Mouse (Mus musculus) bone marrow macrophage, adult 2 months (primary cell): ENCODE results near the gene Tmem174. TPM values are rescaled to one million over a fixed set of nuclear protein-coding genes. Genes with fewer than 3 reads are reported as not detected.

ENCODE experiments used
- H3K27ac ChIP-seq: 2 replicates; pipeline ENCODE4 v1.5.1; 2012; ENCODE audit warnings: low read depth, low read length; ENCODE audit not compliant: insufficient read depth
- H3K4me1 ChIP-seq: 2 replicates; pipeline ENCODE4 v1.6.1; 2012; ENCODE audit warnings: low read length; ENCODE audit not compliant: control insufficient read depth, insufficient read depth
- H3K4me3 ChIP-seq: 2 replicates; pipeline ENCODE4 v1.5.1; 2012; ENCODE audit warnings: mild to moderate bottlenecking, low read length, moderate library complexity; ENCODE audit not compliant: insufficient read depth
- CTCF ChIP-seq: IDR thresholded peaks from 2 replicates; pipeline ENCODE4 v1.5.1; 2012; ENCODE audit warnings: low read depth, mild to moderate bottlenecking, low read length, moderate library complexity
- POLR2A ChIP-seq: IDR thresholded peaks from 2 replicates; pipeline ENCODE4 v1.6.1; 2012; ENCODE audit warnings: mild to moderate bottlenecking, low read depth, low read length, borderline replicate concordance
- polyA plus RNA-seq: library from polyadenylated mRNA; stranded (reverse); fragments of >200 nt; gene quantifications from 2 replicates; pipeline ENCODE4 v1.2.4, GENCODE M21; 2012; ENCODE audit not compliant: missing spikeins, insufficient read depth, insufficient read length

The Tmem174 gene
- not detected in 2 replicates for polyA plus RNA-seq

DNA sequence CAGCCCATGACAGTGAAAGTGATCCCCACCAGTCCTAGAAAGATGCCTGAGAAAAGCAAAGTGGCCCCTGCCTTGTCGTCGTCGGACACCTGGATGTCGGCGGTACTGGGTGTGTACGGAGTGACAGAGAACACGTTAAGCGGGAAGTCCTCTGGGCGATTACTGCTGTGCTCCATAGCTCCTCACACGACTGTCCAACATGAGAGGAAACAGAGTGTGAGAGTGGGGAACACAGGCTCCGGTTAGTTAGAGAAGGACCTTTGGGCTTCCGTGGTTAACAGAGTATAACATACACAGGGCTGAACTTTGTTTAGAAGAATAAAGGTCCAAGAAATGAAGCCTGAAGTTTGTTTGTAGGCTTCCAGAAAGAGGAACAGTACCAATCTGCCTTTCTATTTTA lies at the start of gene Tmem174:
Gene Tmem174 (minus strand): TSS at position 266 of the 400 bp plus-strand sequence.
- no peaks in the 10 kb centered on the region for H3K4me1 ChIP-seq
- no peak within 1 kb of the TSS for H3K27ac ChIP-seq
- TF ChIP-seq POLR2A (no peak), CTCF (no peak)
- H3K4me3 ChIP-seq, result no peak within 1 kb of the TSS

DNA sequence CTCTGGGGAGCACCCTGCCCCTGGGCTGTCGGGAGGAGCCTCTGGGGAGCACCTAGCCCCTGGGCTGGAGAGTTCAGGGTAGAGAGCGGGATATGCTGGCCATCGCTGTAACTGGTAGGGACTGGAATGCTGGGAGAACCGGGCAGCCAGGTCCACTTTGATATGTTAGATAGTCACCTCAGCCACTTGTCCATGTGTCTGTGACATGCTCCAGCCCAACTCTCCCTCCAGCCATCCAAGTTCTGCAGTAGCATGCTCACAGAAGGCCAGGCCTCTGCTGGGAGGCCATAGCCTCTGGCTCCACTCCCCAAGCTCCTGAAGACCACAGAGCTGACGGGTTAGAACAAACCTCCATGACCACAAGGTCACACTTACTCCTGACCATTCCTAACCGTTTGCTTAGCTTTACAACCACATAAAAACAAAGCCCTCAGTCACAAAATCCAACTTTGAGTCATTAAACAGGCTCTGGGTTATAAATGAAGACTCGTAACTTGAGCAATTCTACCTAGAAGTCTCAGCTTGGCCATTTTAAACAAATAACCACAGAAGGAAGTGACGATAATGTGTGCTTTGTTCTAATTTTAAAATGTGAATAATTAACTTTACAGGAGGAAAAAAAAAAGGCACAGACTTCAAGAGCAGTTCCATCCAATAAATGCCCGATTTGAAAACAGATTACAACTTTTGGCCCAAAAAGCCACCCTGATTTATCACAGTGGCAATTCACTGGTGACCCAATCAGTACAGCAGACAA lies 47.1 kb upstream of the Tmem174 start:
- H3K4me3 ChIP-seq, result no peak overlapping the region
- no peak for TF ChIP-seq CTCF
- TF ChIP-seq POLR2A, result no peak
- peak overlapping the region; percentile 69 for H3K27ac ChIP-seq
- peaks cover 15% of the 10 kb centered on the region for H3K4me1 ChIP-seq

DNA sequence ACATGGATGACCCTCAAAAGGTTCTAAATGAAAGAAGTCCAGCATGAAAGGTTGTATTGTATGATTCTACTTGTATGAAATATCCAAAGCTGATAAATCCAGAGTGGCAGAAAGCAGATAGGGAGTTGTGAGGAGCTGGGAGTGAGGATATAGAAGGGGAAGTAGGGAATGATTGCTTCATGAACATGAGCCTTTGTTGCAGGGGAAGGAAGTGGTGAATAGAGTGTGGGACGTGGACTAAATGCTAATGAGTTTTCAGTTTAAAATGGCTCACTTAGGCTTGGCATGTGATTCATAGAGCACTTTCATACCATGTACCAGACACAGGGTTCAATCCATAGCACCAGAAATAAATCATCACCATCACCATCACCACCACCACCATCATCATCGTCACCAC lies 46.2 kb upstream of the Tmem174 start:
- Histone ChIP-seq H3K4me3 (no peak overlapping the region), H3K4me1 (peaks cover 15% of the 10 kb centered on the region), H3K27ac (peak overlapping the region; percentile 69)
- TF ChIP-seq POLR2A (no peak), CTCF (no peak)

DNA sequence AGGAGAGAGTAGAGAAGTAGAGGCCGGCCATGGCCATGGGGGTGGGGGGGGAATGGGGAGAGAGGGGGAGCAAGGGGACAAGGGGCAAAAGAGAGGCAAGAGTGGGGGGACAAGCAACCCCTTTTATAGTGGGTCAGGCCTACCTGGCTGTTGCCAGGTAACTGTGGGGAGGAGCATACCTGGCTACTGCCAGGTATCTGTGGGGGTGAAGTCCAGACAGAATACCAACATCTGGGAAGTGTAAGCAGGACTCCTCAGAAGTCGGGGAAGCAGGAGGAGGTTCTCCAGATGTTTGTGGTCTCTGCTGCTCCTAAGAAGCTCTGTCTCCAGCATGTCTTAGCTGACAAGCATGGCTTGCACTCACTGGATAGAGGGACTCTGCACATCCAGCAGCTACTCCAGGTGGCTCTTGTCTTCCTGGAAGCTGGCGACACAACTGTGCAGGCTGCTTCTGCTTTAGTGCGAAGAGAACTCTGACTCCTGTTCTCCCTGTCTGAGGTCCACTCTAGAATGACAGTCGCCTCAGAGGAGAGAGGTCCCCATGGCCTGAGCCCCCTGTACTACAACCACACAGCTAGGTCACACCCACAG lies 43.4 kb upstream of the Tmem174 start:
- no peak for TF ChIP-seq POLR2A
- no peak for TF ChIP-seq CTCF
- Histone ChIP-seq H3K4me3 (no peak overlapping the region), H3K4me1 (peaks cover 15% of the 10 kb centered on the region), H3K27ac (no peak overlapping the region)

DNA sequence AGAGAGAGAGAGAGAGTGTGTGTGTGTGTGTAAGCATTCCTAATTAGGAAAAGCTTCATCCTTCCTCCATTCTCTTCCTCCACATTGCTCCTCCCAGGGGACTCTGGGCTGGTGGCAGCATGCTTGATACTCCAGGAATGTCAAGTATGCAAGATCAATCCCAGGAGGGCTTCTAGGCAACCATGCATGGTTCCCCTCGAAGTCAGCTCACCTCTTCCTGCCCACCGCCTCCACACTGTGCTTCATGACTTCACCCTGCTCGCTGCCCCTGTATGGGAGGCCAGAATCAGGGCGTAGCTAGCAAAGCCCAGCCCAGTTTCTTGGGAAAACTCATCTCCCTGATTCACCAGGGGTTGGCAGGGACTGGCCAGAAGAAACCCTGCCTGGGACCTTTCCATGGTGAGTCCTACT lies 42.4 kb upstream of the Tmem174 start:
- Histone ChIP-seq H3K4me1 (peaks cover 10% of the 10 kb centered on the region), H3K27ac (no peak overlapping the region), H3K4me3 (no peak overlapping the region)
- no peak for TF ChIP-seq POLR2A
- no peak for TF ChIP-seq CTCF

DNA sequence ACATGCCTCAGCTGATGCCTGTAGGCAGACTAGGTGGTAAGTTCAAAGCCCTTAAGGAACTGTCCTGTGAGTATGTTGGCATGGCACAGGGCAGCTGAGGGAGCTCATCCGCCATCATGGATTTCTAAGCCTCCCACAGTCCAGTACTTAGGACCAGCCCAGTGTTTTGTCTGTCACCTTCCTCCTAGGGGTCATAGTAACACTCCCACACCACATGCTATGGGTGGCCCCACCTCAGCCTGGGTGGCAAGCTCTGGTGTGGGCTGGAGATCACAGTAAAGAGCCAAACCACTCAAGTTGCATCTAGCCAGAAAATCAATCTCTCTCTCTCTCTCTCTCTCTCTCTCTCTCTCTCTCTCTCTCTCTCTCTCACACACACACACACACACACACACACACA lies 42.0 kb upstream of the Tmem174 start:
- Histone ChIP-seq H3K27ac (no peak overlapping the region), H3K4me1 (peaks cover 7% of the 10 kb centered on the region), H3K4me3 (no peak overlapping the region)
- TF ChIP-seq CTCF (no peak), POLR2A (no peak)

DNA sequence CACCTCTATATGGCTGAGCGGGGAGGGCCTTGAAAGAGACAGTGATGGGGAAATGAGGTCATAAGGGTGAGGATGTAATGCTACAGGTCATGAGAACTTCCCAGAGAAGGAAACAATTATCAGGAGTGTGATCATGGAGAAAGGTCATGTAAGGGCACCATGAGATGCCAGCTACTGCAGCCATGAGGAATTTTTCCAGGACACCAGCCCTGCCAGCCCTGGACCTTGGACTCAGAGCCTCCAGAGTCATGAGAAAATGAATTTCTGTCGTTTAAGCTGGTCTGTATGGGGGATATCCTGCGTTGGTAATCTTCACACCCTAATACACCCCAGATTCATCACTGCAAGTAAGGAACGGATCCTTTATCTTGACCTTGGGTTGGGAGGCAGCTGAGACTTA lies 36.7 kb upstream of the Tmem174 start:
- Histone ChIP-seq H3K4me1 (no peaks in the 10 kb centered on the region), H3K27ac (no peak overlapping the region), H3K4me3 (no peak overlapping the region)
- TF ChIP-seq POLR2A (no peak), CTCF (no peak)

DNA sequence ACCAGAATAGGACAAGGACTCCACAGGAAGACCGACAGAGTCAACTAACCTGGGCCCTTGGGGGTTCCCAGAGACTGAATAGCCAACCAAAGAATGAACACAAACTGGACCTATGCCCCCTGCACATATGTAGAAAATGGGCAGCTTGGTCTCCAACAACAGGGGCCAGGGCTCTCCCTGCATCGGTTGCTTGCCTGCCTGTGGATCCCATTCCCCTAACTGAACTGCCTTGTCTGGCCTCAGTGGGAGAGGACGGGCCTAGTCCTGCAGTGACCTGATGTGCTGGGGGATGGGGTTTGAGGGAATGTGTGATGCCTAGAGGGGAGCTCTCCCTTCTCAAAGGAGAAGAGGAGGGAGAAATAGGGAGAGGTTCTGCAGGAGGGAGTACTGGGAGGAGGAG lies 32.1 kb upstream of the Tmem174 start:
- Histone ChIP-seq H3K4me3 (no peak overlapping the region), H3K27ac (no peak overlapping the region), H3K4me1 (no peaks in the 10 kb centered on the region)
- no peak for TF ChIP-seq POLR2A
- TF ChIP-seq CTCF, result no peak

DNA sequence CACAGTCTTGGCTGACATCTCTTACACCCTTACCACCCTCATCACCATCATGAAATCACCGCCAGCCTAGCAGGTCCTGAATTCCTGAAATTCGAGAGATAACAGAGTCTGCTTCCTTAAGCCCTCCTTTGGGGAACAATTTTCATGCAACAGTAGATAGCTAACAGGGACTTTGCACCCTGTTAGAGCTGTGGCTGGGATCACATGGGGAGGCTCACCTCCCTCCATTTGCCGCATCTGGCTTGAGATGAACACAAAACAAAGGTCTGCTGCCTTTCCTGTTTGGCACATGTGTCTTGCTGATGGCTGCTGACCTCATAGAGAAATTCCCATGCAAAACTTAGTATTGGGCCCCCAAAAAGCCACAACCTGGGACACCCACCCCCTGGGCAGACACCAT lies 30.1 kb upstream of the Tmem174 start:
- Histone ChIP-seq H3K4me1 (no peaks in the 10 kb centered on the region), H3K4me3 (no peak overlapping the region), H3K27ac (no peak overlapping the region)
- TF ChIP-seq POLR2A (no peak), CTCF (no peak)

DNA sequence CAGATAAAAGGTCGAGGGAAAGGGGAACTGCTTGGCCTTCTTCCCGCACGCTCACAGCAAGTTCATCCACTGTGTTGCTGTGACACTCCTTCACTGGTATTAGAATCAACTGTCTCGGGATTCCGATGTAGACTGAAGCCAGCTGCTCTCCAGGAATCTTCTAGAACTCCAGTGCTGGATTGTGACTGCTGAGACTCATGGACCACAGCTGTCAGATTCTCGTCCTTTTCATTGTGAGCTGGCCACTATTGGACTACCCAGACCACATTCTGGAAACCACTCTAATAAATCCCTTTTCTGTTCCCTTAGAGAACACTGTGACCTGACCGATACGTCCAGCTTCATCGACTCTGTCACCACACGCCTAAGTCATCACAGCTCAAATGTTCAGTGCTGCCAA lies 28.0 kb upstream of the Tmem174 start:
- no peaks in the 10 kb centered on the region for H3K4me1 ChIP-seq
- no peak overlapping the region for H3K4me3 ChIP-seq
- TF ChIP-seq CTCF (no peak), POLR2A (no peak)
- no peak overlapping the region for H3K27ac ChIP-seq
